Mouse (Mus musculus): Measurements from ENCODE around the gene Stk36.

DNA sequence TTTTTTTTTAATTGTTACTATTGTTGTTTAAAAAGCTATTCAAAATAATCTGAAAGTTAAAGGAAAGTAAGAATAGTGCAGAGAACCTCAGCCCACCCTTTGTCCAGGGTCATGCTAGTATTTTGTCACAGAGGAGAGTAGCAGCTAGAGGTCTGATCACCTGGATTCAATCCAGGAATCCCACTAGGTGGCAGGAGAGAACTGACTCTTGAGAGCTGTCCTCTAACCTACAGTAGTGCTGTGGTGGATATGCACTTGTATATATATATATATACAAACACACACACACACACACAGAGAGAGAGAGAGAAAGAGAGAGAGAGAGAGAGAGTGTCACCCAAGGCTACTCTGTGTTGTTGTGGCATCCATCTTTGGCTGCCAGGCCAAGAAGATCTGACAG lies 42.7 kb downstream of the Stk36 start:
- TF ChIP-seq EP300 (IDR thresholded peaks at IDR 0.05) (no peak), CTCF (IDR thresholded peaks at IDR 0.05) (peak; percentile 58)
